Mouse (Mus musculus) limb, embryonic 13.5 days (tissue): ENCODE measurements around the gene Pde4c. TPM values are rescaled to one million over a fixed set of nuclear protein-coding genes. Genes with fewer than 3 reads are reported as not detected.

ENCODE experiments used
- ATAC-seq: fragments of 200-750 bp; cut with Nextera tagmentation; 2 replicates; pipeline ENCODE4 v1.8.0; 2017; ENCODE audit warnings: low read depth, moderate number of reproducible peaks, moderate TSS enrichment; ENCODE audit not compliant: low FRiP score
- H3K27ac ChIP-seq: fragments of 300-500 bp; sonication (generic); 2 replicates; pipeline ENCODE4 v1.5.1; 2015; ENCODE audit warnings: inconsistent platforms, mild to moderate bottlenecking, moderate library complexity
- H3K27me3 ChIP-seq: fragments of 300-500 bp; sonication (generic); 2 replicates; pipeline ENCODE4 v1.6.1; 2015; ENCODE audit warnings: mild to moderate bottlenecking, inconsistent platforms
- H3K36me3 ChIP-seq: fragments of 300-500 bp; sonication (generic); 2 replicates; pipeline ENCODE4 v1.6.1; 2015; ENCODE audit warnings: inconsistent platforms, mild to moderate bottlenecking, moderate library complexity
- H3K4me1 ChIP-seq: fragments of 300-500 bp; sonication (generic); 2 replicates; pipeline ENCODE4 v1.6.1; 2015; ENCODE audit warnings: inconsistent platforms
- H3K4me2 ChIP-seq: fragments of 300-500 bp; sonication (generic); replicated peaks from 2 replicates; pipeline ENCODE4 v1.6.1; 2015; ENCODE audit warnings: inconsistent platforms, mild to moderate bottlenecking, moderate library complexity
- H3K4me3 ChIP-seq: fragments of 300-500 bp; sonication (generic); 2 replicates; pipeline ENCODE4 v1.5.1; 2015; ENCODE audit warnings: moderate library complexity, mild to moderate bottlenecking, inconsistent platforms
- H3K9ac ChIP-seq: fragments of 300-500 bp; sonication (generic); 2 replicates; pipeline ENCODE4 v1.6.1; 2015; ENCODE audit warnings: mild to moderate bottlenecking, inconsistent platforms
- H3K9me3 ChIP-seq: fragments of 300-500 bp; sonication (generic); 2 replicates; pipeline ENCODE4 v1.6.1; 2016; ENCODE audit warnings: inconsistent platforms
- whole genome bisulfite sequencing: fragments of 180-500 bp; shearing (Covaris S2); methylation state at CpG from one replicate; pipeline ENCODE4 v1.1.7; 2015; 5-methylcytosine and 5-hydroxymethylcytosine counted together
- polyA plus RNA-seq: library from polyadenylated mRNA; unstranded; fragments of >200 nt; fragmentation: Nextera tagmentation; extraction: Ambion mirVana; gene quantifications from 2 replicates; pipeline ENCODE4 v1.2.1, GENCODE M21; 2015

Pde4c gene
- polyA plus RNA-seq, 1 experiment from 2014 or later, result 0.04 TPM

DNA sequence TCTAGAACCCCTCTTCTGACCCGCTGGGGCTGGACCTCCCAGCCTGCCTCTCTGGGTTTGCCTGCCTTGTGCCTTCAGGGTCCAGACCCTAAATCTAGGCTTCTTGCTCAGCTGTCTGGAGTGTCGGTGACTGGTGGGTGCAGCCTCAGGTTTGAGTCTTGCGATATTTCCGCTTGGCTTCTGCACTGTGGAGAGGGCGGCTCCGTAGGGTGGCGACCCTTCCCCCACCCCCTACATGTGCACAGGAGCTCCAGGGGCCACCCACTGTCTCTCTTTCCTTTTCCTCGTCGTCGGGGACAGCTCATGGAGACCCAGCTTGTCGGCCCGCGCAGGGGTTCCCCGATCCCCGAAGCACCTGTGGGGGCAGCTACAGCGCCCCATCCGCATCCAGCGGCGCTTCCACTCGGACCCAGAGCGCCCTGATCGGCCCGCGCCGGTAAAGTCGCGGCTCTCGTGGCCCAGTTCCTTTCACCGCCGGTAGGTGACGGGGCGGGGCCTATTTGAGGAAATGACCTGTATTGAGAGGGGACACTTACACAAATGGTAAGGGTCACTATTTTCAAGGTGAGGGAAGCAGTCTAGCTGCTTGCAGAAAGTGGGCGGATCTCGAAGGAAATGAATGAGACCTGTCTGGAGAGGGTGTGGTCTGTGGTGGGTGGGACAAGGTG, 6.4 kb downstream of the Pde4c start:
- Histone ChIP-seq H3K36me3 (no peaks in the 10 kb centered on the region), H3K9ac (peak overlapping the region; percentile 60; the same call in 1 of the 2 replicates), H3K27ac (no peak overlapping the region), H3K9me3 (no peaks in the 10 kb centered on the region), H3K4me2 (peak overlapping the region; percentile 61), H3K27me3 (peaks cover 75% of the 10 kb centered on the region), H3K4me1 (peaks cover 7% of the 10 kb centered on the region), H3K4me3 (peak overlapping the region; percentile 31)
- WGBS, result 3% methylated on average over 34 of the region's 34 CpGs
- no peak for ATAC-seq

DNA sequence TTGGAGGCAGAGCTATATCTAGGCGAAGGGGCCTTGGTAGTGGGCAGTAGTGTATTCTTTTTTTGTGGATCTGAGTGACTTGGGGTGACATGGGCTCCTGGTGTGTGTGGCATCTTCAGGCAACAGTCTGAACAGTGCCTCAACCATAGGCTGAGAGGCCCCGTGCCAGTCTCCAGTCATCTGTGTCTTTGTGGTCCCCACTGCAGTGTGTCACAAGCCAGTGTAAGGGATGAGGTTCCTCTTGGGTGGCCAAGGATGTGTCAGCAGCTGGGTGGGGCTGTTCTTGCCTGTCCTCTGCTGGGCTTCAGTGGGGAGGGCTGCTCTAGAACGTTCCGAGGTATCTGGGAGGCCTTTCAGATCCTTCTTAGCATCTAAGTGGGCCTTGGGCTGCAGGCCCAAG, 7.4 kb downstream of the Pde4c start:
- no peaks in the 10 kb centered on the region for H3K9me3 ChIP-seq
- no peak overlapping the region for H3K4me2 ChIP-seq
- 83% methylated on average over 4 of the region's 4 CpGs for WGBS
- ATAC-seq, result no peak
- H3K27ac ChIP-seq, result no peak overlapping the region
- H3K9ac ChIP-seq, result no peak overlapping the region
- no peak overlapping the region for H3K4me3 ChIP-seq
- H3K36me3 ChIP-seq, result no peaks in the 10 kb centered on the region
- H3K4me1 ChIP-seq, result peaks cover 7% of the 10 kb centered on the region
- H3K27me3 ChIP-seq, result peaks cover 76% of the 10 kb centered on the region

DNA sequence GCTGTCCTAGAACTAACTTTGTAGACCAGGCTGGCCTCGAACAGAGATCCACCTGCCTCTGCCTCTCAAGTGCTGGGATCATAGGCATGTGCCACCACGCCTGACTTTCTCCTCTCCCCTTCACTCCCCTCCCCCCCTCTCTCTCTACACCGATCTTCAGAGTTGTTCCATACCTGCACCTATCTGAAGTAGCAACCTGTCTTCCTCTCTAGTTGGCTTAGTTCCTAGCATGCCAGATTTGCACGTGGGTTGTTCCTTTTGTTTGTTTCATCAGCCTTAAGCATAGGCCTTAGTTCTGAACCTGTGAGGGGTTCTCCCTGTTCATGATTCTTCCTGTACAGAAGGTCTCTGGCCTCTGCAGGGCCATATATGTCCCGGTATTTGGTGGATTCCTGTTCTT, 14.2 kb downstream of the Pde4c start:
- Histone ChIP-seq H3K27ac (no peak overlapping the region), H3K4me1 (no peaks in the 10 kb centered on the region), H3K4me2 (no peak overlapping the region), H3K27me3 (peaks cover 47% of the 10 kb centered on the region), H3K9ac (no peak overlapping the region), H3K36me3 (no peaks in the 10 kb centered on the region), H3K9me3 (no peaks in the 10 kb centered on the region), H3K4me3 (no peak overlapping the region)
- WGBS, result 68% methylated on average over 5 of the region's 5 CpGs
- no peak for ATAC-seq

DNA sequence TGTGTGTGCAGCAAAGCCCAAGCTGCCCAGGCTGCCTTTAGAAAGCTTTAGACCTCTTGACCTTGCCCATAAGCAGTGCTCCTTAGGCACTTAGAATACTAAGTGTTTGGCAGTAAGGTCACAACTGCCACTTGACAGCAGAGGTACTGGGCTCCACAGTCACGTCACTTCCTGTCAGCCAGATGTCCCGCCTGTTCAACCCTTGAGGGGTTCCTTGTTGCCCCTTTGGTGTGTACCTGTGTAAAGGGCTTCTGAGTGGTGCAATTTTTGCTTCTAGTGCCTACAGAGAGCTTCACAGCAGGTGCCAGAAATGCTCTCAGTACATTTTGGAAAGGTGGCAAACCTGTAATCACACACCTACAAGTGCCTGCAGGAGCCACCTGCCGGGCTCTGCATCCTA, 14.7 kb downstream of the Pde4c start:
- H3K27ac ChIP-seq, result no peak overlapping the region
- no peak overlapping the region for H3K4me2 ChIP-seq
- no peak overlapping the region for H3K4me3 ChIP-seq
- ATAC-seq, result no peak
- H3K27me3 ChIP-seq, result peaks cover 47% of the 10 kb centered on the region
- 52% methylated on average over 3 of the region's 3 CpGs for WGBS
- no peaks in the 10 kb centered on the region for H3K36me3 ChIP-seq
- H3K4me1 ChIP-seq, result peaks cover 4% of the 10 kb centered on the region
- H3K9ac ChIP-seq, result no peak overlapping the region
- H3K9me3 ChIP-seq, result no peaks in the 10 kb centered on the region

DNA sequence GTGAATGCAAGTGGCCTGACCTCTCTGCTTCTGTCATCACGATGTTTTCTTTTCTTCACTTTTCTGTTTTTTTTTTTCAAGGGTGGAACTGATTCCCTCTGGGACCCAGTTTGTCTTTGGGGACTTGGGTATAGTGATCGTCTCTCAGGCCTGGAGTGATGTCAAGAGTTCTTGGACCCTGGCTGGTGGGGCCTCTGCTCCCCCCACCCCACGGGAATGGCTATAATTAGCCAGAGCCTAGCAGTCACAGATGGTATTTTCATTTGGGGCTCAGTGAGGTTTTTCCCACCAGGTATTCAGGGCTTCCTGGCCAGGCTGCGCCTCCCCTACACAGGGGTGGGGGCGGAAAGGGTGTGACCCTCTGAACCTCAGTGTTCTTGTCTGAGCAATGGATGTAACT, 18.1 kb downstream of the Pde4c start:
- Histone ChIP-seq H3K4me1 (peaks cover 16% of the 10 kb centered on the region), H3K4me3 (no peak overlapping the region), H3K27me3 (peaks cover 76% of the 10 kb centered on the region), H3K9ac (no peak overlapping the region), H3K9me3 (no peaks in the 10 kb centered on the region), H3K36me3 (no peaks in the 10 kb centered on the region), H3K4me2 (no peak overlapping the region), H3K27ac (no peak overlapping the region)
- 57% methylated on average over 5 of the region's 5 CpGs for WGBS
- no peak for ATAC-seq

DNA sequence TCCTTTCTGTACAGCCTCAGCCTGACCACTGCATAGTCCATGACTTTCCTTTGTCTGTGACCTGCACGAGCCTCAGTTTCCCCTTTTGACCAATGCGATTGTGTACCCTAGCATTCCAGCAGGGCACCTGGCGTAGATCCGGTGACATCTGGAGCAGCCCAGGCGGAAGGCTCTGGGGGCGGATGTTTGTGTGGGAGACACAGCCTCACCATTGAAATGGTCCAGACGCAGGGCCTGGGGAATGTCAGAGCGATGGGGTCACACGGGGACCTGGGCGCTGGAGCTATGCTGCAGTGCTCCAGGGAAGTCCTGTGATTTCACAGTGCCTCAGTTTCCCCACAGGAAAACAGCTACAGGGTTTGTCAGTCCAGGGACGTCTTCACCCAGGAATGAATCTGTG, 18.7 kb downstream of the Pde4c start:
- ATAC-seq, result no peak
- no peak overlapping the region for H3K27ac ChIP-seq

DNA sequence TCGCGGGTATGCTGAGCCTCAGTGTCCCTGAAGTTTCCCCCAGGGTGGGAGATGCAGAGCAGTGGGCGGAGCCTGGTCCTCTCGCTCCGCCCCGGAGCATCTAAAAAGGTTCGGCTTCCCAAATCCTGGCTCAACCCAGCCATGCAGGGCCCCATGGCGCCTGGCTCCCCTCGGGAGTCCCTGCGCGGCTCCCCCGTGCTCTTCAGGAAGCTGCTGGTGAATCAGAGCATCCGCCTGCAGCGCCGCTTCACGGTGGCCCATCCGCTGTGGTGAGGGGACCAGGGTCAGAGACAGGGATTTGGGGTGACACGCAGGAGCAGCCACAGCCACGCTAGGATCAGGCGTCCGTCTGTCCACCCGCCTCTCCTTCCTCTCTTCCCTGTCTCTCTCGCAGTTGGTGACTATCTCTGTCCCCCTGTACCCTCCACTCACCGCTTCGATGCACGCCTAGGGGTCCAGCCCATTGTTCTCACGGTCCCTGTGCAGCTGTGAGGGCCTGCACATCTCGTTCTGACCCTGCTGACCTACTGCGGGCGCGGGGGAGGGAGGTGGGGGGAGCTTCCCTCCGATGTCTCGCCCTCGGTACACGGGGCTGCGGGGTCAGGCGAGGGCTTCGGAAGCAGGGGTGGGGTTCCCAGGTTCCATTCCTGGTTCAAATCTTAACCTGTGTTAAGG, 19.6 kb downstream of the Pde4c start:
- H3K27me3 ChIP-seq, result peaks cover 78% of the 10 kb centered on the region
- H3K36me3 ChIP-seq, result no peaks in the 10 kb centered on the region
- H3K4me1 ChIP-seq, result peaks cover 16% of the 10 kb centered on the region
- H3K9me3 ChIP-seq, result no peaks in the 10 kb centered on the region
- peak overlapping the region; percentile 60 for H3K4me2 ChIP-seq
- peak overlapping the region; percentile 48 for H3K9ac ChIP-seq
- no peak overlapping the region for H3K27ac ChIP-seq
- WGBS, result 3% methylated on average over 38 of the region's 38 CpGs
- ATAC-seq, result no peak
- H3K4me3 ChIP-seq, result peak overlapping the region; percentile 33

More for the DNA sequence above, 18.7 kb downstream of the Pde4c start:
- H3K9ac ChIP-seq, result no peak overlapping the region
- peaks cover 16% of the 10 kb centered on the region for H3K4me1 ChIP-seq
- H3K4me3 ChIP-seq, result no peak overlapping the region
- H3K9me3 ChIP-seq, result no peaks in the 10 kb centered on the region
- WGBS, result 55% methylated on average over 11 of the region's 11 CpGs
- no peaks in the 10 kb centered on the region for H3K36me3 ChIP-seq
- H3K4me2 ChIP-seq, result no peak overlapping the region
- H3K27me3 ChIP-seq, result peaks cover 78% of the 10 kb centered on the region

DNA sequence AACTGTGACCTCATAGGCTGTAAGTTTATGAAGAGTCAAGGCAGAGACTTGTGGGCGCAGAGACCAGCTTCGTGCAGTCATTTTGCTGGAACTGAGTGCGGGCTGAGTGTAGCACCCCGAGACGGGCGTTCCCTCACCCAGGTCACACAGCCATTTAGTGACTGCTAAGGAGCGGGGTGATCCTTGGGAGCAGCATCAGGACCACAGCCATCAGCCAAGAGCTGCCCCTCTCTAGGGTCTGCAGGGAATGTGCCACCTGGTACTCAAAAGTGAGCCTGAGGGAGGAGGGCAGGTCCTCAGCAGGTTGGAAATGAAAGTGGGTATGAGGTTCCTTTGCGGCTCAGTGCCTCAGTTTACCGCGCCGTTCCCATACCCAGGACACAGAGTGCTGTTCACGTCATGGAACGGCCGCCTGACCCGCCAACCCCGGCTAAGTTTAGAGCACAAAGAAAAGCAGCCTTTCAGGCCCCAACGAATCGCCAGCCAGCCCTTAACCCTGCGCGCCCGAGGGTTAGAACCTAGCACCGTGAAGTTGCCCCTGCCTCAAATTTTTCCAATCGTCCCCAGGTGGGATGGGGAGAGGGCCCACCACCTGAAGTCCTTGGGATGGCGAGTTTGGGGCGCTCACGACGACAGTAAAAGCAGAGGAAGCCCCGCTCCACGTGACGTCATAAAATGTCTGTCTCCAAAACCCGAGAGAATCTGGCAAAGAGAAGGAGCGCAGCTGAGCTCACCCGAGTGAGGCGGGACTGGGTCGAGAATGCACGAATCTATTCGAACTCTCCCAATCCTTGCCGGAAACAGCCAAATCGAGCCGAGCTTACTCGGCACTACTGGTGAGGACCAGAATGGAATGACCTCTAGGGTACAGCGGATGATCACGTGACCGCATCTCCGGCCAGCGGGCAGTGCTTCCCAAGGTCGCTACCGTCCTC, 20.4 kb downstream of the Pde4c start:
- no peaks in the 10 kb centered on the region for H3K36me3 ChIP-seq
- H3K27ac ChIP-seq, result no peak overlapping the region
- no peak for ATAC-seq
- WGBS, result 5% methylated on average over 48 of the region's 48 CpGs
- peak overlapping the region; percentile 48; the same call in 1 of the 2 replicates for H3K9ac ChIP-seq
- H3K9me3 ChIP-seq, result no peaks in the 10 kb centered on the region
- H3K4me1 ChIP-seq, result peaks cover 16% of the 10 kb centered on the region
- H3K4me3 ChIP-seq, result peak overlapping the region; percentile 33
- H3K4me2 ChIP-seq, result peak overlapping the region; percentile 60
- peaks cover 80% of the 10 kb centered on the region for H3K27me3 ChIP-seq

DNA sequence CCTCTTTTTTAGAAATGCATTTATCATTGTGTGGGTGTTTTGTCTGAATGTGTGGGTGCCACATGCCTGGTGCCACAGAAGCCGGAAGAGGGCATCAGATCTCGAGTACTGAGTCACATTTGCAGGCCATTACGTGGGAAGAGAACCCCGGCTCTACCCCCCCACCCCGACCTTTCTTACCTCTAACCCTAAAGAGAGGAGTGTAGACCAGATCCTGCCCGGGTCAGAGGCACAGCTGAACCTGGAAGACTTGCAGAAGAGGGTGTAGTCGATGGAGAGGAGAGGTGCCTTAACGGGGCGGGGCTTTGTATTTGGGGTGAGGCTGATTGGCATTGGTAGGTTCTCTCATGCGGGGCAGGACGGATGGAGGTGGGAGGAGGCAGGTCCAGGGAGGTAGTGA, 21.3 kb downstream of the Pde4c start:
- H3K27me3 ChIP-seq, result peaks cover 88% of the 10 kb centered on the region
- ATAC-seq, result no peak
- no peaks in the 10 kb centered on the region for H3K36me3 ChIP-seq
- H3K9me3 ChIP-seq, result no peaks in the 10 kb centered on the region
- no peak overlapping the region for H3K27ac ChIP-seq
- no peak overlapping the region for H3K4me2 ChIP-seq
- peaks cover 16% of the 10 kb centered on the region for H3K4me1 ChIP-seq
- H3K4me3 ChIP-seq, result no peak overlapping the region
- no peak overlapping the region for H3K9ac ChIP-seq
- WGBS, result 53% methylated on average over 11 of the region's 11 CpGs

DNA sequence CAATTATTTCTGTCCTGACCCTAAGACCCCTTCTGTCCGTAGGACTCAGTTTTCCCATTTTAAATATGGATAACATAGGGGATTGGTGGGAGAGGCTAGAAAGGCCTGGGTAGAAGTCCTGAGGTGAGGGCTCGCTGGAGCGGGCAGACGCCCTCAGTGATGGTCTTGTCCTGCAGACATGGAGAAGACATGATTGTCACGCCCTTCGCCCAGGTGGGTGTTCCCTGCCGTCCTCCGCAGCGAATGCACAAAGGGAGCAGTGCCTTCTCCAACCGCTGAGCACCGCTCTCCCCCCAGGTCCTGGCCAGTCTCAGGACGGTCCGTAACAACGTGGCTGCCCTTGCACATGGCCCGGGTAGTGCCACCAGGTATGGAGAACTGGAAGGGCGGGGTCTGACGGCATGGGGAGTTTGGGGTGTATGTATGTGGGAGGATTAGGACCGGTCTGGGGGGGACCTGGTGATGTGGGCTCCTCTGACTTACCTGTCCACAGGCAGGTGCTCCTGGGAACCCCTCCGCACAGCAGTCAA, 22.2 kb downstream of the Pde4c start:
- H3K4me3 ChIP-seq, result no peak overlapping the region
- ATAC-seq, result no peak
- H3K4me2 ChIP-seq, result no peak overlapping the region
- WGBS, result 64% methylated on average over 19 of the region's 19 CpGs
- H3K36me3 ChIP-seq, result no peaks in the 10 kb centered on the region
- H3K27me3 ChIP-seq, result peaks cover 89% of the 10 kb centered on the region
- H3K4me1 ChIP-seq, result peaks cover 16% of the 10 kb centered on the region
- H3K9ac ChIP-seq, result no peak overlapping the region
- H3K9me3 ChIP-seq, result no peaks in the 10 kb centered on the region
- H3K27ac ChIP-seq, result no peak overlapping the region

DNA sequence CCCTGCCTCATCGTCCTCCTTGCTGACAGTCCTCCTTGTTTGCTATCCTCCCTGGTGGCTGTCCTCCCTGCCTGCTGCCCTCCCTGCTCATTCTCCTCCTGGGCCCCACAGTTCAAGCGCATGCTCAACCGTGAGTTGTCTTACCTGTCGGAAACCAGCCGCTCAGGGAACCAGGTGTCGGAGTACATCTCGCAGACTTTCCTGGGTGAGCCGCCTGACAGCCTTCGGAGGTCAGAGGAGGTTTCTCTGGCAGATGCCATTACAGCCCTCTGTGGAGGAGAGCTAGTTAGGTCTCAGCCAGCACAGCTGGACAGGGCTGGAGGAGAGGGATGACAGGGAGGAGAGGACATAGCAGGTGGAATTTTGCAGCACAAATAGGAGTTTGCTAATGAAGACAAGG, 23.2 kb downstream of the Pde4c start:
- no peaks in the 10 kb centered on the region for H3K36me3 ChIP-seq
- WGBS, result 65% methylated on average over 9 of the region's 9 CpGs
- H3K9me3 ChIP-seq, result no peaks in the 10 kb centered on the region
- ATAC-seq, result no peak
- no peak overlapping the region for H3K27ac ChIP-seq
- H3K9ac ChIP-seq, result no peak overlapping the region
- H3K4me3 ChIP-seq, result no peak overlapping the region
- H3K4me2 ChIP-seq, result no peak overlapping the region
- H3K4me1 ChIP-seq, result peaks cover 16% of the 10 kb centered on the region
- peaks cover 81% of the 10 kb centered on the region for H3K27me3 ChIP-seq
